Comparison of ENCODE assay signal across 8 mouse cellular contexts in the genomic region with DNA sequence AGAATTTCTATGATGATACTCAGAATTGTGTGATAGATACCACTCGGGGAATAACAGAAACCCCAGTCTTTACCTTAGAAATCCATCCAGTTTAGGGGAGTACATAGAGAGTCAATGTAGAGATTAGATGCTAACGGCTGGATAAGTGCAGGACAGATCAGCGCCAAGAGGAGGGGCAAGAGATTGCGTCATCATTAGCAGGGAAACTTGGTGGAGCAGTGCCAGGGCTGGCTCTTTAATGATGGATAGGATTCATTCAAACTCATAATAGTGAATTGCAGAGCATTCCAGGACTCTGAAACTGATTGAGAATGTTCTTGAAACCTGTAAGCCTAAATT. TPM values are rescaled to one million over a fixed set of nuclear protein-coding genes. Genes with fewer than 3 reads are reported as not detected.
DNase-seq lines count a peak whose midpoint lies in the region; ATAC-seq and TF ChIP-seq lines count a peak whose summit lies in the region.

No protein-coding gene starts in this region.

- TF ChIP-seq CTCF in lung, postnatal 0 days (IDR thresholded peaks at IDR 0.05) = no peak

- 0 out of 2 replicates have a peak, but pooled peaks have one; percentile 10 for TF ChIP-seq EP300 in lung, postnatal 0 days (IDR thresholded peaks at IDR 0.05)

- H3K27ac ChIP-seq in hindbrain, embryonic 12.5 days = peak overlapping the region; percentile 96
- peak overlapping the region; percentile 93 for H3K27ac ChIP-seq in lung, postnatal 0 days (ENCODE audit: low read length)

- DNase-seq in embryo, embryonic 10 days (ENCODE audit: low spot score) = peak; percentile 73
- DNase-seq in embryo, embryonic 9.5 days (ENCODE audit: extremely low spot score) = no peak
- DNase-seq in cerebellum, adult 9-10 months = peak; percentile 79
- DNase-seq in frontal cortex, postnatal 25 days (ENCODE audit: low spot score in 2 of 2) = peak; percentile 21
- DNase-seq in layer of hippocampus, postnatal 14 days (ENCODE audit: low spot score in 2 of 2) = peak; percentile 31 to 68
- peak; percentile 87 for DNase-seq in lung, postnatal 0 days (ENCODE audit: low spot score)
- DNase-seq in retina, embryonic 14.5 days (ENCODE audit: low spot score) = peak; percentile 67

- H3K4me2 ChIP-seq in hindbrain, embryonic 12.5 days (replicated peaks) = peak overlapping the region; percentile 85
- peak overlapping the region; percentile 75 for H3K4me2 ChIP-seq in lung, postnatal 0 days (replicated peaks; ENCODE audit: low read depth, low read length)

- WGBS in hindbrain, embryonic 12.5 days = under 1% methylated on average over 4 of the region's 4 CpGs
- under 1% methylated on average over 4 of the region's 4 CpGs for WGBS in lung, postnatal 0 days

- peak overlapping the region; percentile 95 for H3K9ac ChIP-seq in hindbrain, embryonic 12.5 days
- H3K9ac ChIP-seq in lung, postnatal 0 days (replicated peaks; ENCODE audit: low read depth) = peak overlapping the region; percentile 82

- no peaks in the 10 kb centered on the region for H3K27me3 ChIP-seq in hindbrain, embryonic 12.5 days
- H3K27me3 ChIP-seq in lung, postnatal 0 days (replicated peaks; ENCODE audit: insufficient read depth, low read length) = no peaks in the 10 kb centered on the region

- H3K9me3 ChIP-seq in hindbrain, embryonic 12.5 days (replicated peaks) = no peaks in the 10 kb centered on the region
- H3K9me3 ChIP-seq in lung, postnatal 0 days (ENCODE audit: low read length) = no peaks in the 10 kb centered on the region

- peak; percentile 69 for ATAC-seq in hindbrain, embryonic 12.5 days (ENCODE audit: low FRiP score)
- ATAC-seq in lung, postnatal 0 days = peak; percentile 76

- no peaks in the 10 kb centered on the region for H3K36me3 ChIP-seq in hindbrain, embryonic 12.5 days
- no peaks in the 10 kb centered on the region for H3K36me3 ChIP-seq in lung, postnatal 0 days (ENCODE audit: insufficient read depth, low read length)

- H3K4me1 ChIP-seq in hindbrain, embryonic 12.5 days = peaks cover 29% of the 10 kb centered on the region
- no peaks in the 10 kb centered on the region; the same call in 1 of the 2 replicates for H3K4me1 ChIP-seq in lung, postnatal 0 days (ENCODE audit: insufficient read depth, low read depth, low read length)

- H3K4me3 ChIP-seq in hindbrain, embryonic 12.5 days = peak overlapping the region; percentile 73
- H3K4me3 ChIP-seq in lung, postnatal 0 days (ENCODE audit: low read depth, low read length) = peak overlapping the region; percentile 94

RNA-seq across cellular contexts. Expression of gene Pafah1b2, which starts 27.3 kb away (rescaled TPM):
- polyA plus RNA-seq in hindbrain, embryonic 12.5 days (2016; fragmentation: Nextera tagmentation; extraction: Ambion mirVana) = 290 and 303 TPM in 2 replicates
- total RNA-seq in layer of hippocampus, postnatal 14 days (2021) = 100 to 1,000 TPM; 196 to 238 TPM
- 82.8 and 84.6 TPM in 2 replicates for polyA plus RNA-seq in lung, postnatal 0 days (2015; fragmentation: Nextera tagmentation; extraction: Ambion mirVana)

RNA-seq across cellular contexts. Expression of gene Sik3, which starts 27.4 kb away (rescaled TPM):
- polyA plus RNA-seq in hindbrain, embryonic 12.5 days (2016; fragmentation: Nextera tagmentation; extraction: Ambion mirVana) = 13.9 and 14.7 TPM in 2 replicates
- 100 to 1,000 TPM; 104 to 118 TPM for total RNA-seq in layer of hippocampus, postnatal 14 days (2021)
- 8.9 and 9.3 TPM in 2 replicates for polyA plus RNA-seq in lung, postnatal 0 days (2015; fragmentation: Nextera tagmentation; extraction: Ambion mirVana)

RNA-seq across cellular contexts. Expression of gene Sidt2, which starts 30.1 kb away (rescaled TPM):
- polyA plus RNA-seq in hindbrain, embryonic 12.5 days (2016; fragmentation: Nextera tagmentation; extraction: Ambion mirVana) = 43.2 and 46.4 TPM in 2 replicates
- 100 to 1,000 TPM; 112 to 121 TPM for total RNA-seq in layer of hippocampus, postnatal 14 days (2021)
- polyA plus RNA-seq in lung, postnatal 0 days (2015; fragmentation: Nextera tagmentation; extraction: Ambion mirVana) = 55.4 and 58.7 TPM in 2 replicates

RNA-seq across cellular contexts. Expression of gene Tagln, which starts 49.3 kb away (rescaled TPM):
- 19.2 and 23.0 TPM in 2 replicates for polyA plus RNA-seq in hindbrain, embryonic 12.5 days (2016; fragmentation: Nextera tagmentation; extraction: Ambion mirVana)
- total RNA-seq in layer of hippocampus, postnatal 14 days (2021) = 10 to 100 TPM; 12.7 to 18.2 TPM
- 153 and 184 TPM in 2 replicates for polyA plus RNA-seq in lung, postnatal 0 days (2015; fragmentation: Nextera tagmentation; extraction: Ambion mirVana)
